Mouse (Mus musculus) heart, postnatal 0 days (tissue): ENCODE results near the gene Cx3cr1.

Experiments used
- CTCF ChIP-seq: IDR thresholded peaks from 2 replicates; pipeline ENCODE4 v1.5.1; 2016; ENCODE audit warnings: antibody characterized with exemption, control low read depth, low read depth
- EP300 ChIP-seq: IDR thresholded peaks from 2 replicates; pipeline ENCODE4 v1.6.1; 2016; ENCODE audit warnings: antibody characterized with exemption, low read depth

GRCm38 (mm10) chr9:119998776-119999175 lies 70.9 kb downstream of the Cx3cr1 start:
- TF ChIP-seq CTCF (no peak), EP300 (no peak)
